Mouse (Mus musculus): ENCODE measurements around the gene Epor. TPM values are rescaled to one million over a fixed set of nuclear protein-coding genes. Genes with fewer than 3 reads are reported as not detected.

Gene Epor
- total and polyA plus RNA-seq, 3 experiments: 1.1 to 2.5 (median 1.4) TPM

- Histone ChIP-seq H3K27me3 (ENCODE audit: control insufficient read depth, insufficient read depth, low read length) (no peaks in the 10 kb centered on the region), H3K36me3 (ENCODE audit: control insufficient read depth, insufficient read depth, low read length) (no peaks in the 10 kb centered on the region), H3K4me3 (no peak overlapping the region), H3K9ac (ENCODE audit: low read depth, low read length) (no peak overlapping the region), H3K27ac (no peak overlapping the region), H3K79me2 (replicated peaks; ENCODE audit: control insufficient read depth, insufficient read depth, low read length) (no peaks in the 10 kb centered on the region), H3K4me1 (ENCODE audit: control insufficient read depth, insufficient read depth, low read length) (peaks cover 2% of the 10 kb centered on the region)
- TF ChIP-seq EP300 (IDR thresholded peaks at IDR 0.05; ENCODE audit: insufficient read depth, low read depth, low read length) (no peak), POLR2A (IDR thresholded peaks at IDR 0.05; ENCODE audit: insufficient read depth, low read depth, low read length) (no peak), CTCF (IDR thresholded peaks at IDR 0.05) (no peak)
- WGBS: 67% methylated on average over 12 of the region's 12 CpGs
- intact Hi-C loops (cut with DNase I): no loop called here
- no peak for DNase-seq
These were observed 30.7 kb downstream of the Epor start for GRCm38 (mm10) chr9:21932445-21933137.

GRCm38 (mm10) chr9:21932006-21932405 is 31.3 kb downstream of the Epor start:
- Histone ChIP-seq H3K36me3 (ENCODE audit: control insufficient read depth, insufficient read depth, low read length) (no peaks in the 10 kb centered on the region), H3K9ac (ENCODE audit: low read depth, low read length) (no peak overlapping the region), H3K79me2 (replicated peaks; ENCODE audit: control insufficient read depth, insufficient read depth, low read length) (no peaks in the 10 kb centered on the region), H3K4me3 (no peak overlapping the region), H3K27ac (no peak overlapping the region; the same call in 1 of the 2 replicates), H3K4me1 (ENCODE audit: control insufficient read depth, insufficient read depth, low read length) (peaks cover 2% of the 10 kb centered on the region), H3K27me3 (ENCODE audit: control insufficient read depth, insufficient read depth, low read length) (no peaks in the 10 kb centered on the region)
- WGBS: 51% methylated on average over 2 of the region's 2 CpGs
- intact Hi-C loops (cut with DNase I): no loop called here
- TF ChIP-seq POLR2A (IDR thresholded peaks at IDR 0.05; ENCODE audit: insufficient read depth, low read depth, low read length) (no peak), CTCF (IDR thresholded peaks at IDR 0.05) (no peak), EP300 (IDR thresholded peaks at IDR 0.05; ENCODE audit: insufficient read depth, low read depth, low read length) (no peak)
- no peak for DNase-seq

- peaks cover 12% of the 10 kb centered on the region for H3K4me1 ChIP-seq (ENCODE audit: control insufficient read depth, insufficient read depth, low read length)
- WGBS: 76% methylated on average over 3 of the region's 3 CpGs
- no peak overlapping the region for H3K4me3 ChIP-seq
- H3K27me3 ChIP-seq (ENCODE audit: control insufficient read depth, insufficient read depth, low read length): no peaks in the 10 kb centered on the region
- TF ChIP-seq POLR2A (IDR thresholded peaks at IDR 0.05; ENCODE audit: insufficient read depth, low read depth, low read length) (no peak), EP300 (IDR thresholded peaks at IDR 0.05; ENCODE audit: insufficient read depth, low read depth, low read length) (no peak), CTCF (IDR thresholded peaks at IDR 0.05) (no peak)
- intact Hi-C loops (cut with DNase I): no loop called here
- no peaks in the 10 kb centered on the region for H3K79me2 ChIP-seq (replicated peaks; ENCODE audit: control insufficient read depth, insufficient read depth, low read length)
- no peak overlapping the region for H3K9ac ChIP-seq (ENCODE audit: low read depth, low read length)
- no peak overlapping the region for H3K27ac ChIP-seq
- H3K36me3 ChIP-seq (ENCODE audit: control insufficient read depth, insufficient read depth, low read length): peaks cover 4% of the 10 kb centered on the region
- DNase-seq: no peak
These were observed 34.1 kb downstream of the Epor start for GRCm38 (mm10) chr9:21929208-21929607.

- Histone ChIP-seq H3K4me3 (peak within 1 kb of the TSS; percentile 68), H3K79me2 (replicated peaks; ENCODE audit: control insufficient read depth, insufficient read depth, low read length) (no peaks in the 10 kb centered on the region), H3K9ac (ENCODE audit: low read depth, low read length) (peak within 1 kb of the TSS; percentile 59), H3K27ac (peak within 1 kb of the TSS; percentile 83), H3K4me1 (ENCODE audit: control insufficient read depth, insufficient read depth, low read length) (peaks cover 21% of the 10 kb centered on the region), H3K27me3 (ENCODE audit: control insufficient read depth, insufficient read depth, low read length) (no peaks in the 10 kb centered on the region), H3K36me3 (ENCODE audit: control insufficient read depth, insufficient read depth, low read length) (peaks cover 8% of the 10 kb centered on the region)
- intact Hi-C loops (cut with DNase I): no loop called here
- peak; percentile 96 for TF ChIP-seq POLR2A (IDR thresholded peaks at IDR 0.05; ENCODE audit: insufficient read depth, low read depth, low read length)
- TF ChIP-seq CTCF (IDR thresholded peaks at IDR 0.05): no peak
- TF ChIP-seq EP300 (IDR thresholded peaks at IDR 0.05; ENCODE audit: insufficient read depth, low read depth, low read length): peak; percentile 86
- WGBS: under 1% methylated on average over 28 of the region's 28 CpGs
- peak; percentile 90 to 95 for DNase-seq
These were observed 36.0 kb downstream of the Epor start, which contains the start of the genes Ccdc159 and Tmem205 for GRCm38 (mm10) chr9:21927208-21927753. Ccdc159 (plus strand) TSS chr9:21927471. Tmem205 (minus strand) TSS chr9:21927556.

GRCm38 (mm10) chr9:21926784-21927183 is 36.5 kb downstream of the Epor start:
- no peak for TF ChIP-seq POLR2A (IDR thresholded peaks at IDR 0.05; ENCODE audit: insufficient read depth, low read depth, low read length)
- TF ChIP-seq EP300 (IDR thresholded peaks at IDR 0.05; ENCODE audit: insufficient read depth, low read depth, low read length): no peak
- TF ChIP-seq CTCF (IDR thresholded peaks at IDR 0.05): no peak
- WGBS: 1% methylated on average over 6 of the region's 6 CpGs
- no peak for DNase-seq
- Histone ChIP-seq H3K27ac (peak overlapping the region; percentile 83), H3K4me1 (ENCODE audit: control insufficient read depth, insufficient read depth, low read length) (peaks cover 21% of the 10 kb centered on the region), H3K79me2 (replicated peaks; ENCODE audit: control insufficient read depth, insufficient read depth, low read length) (no peaks in the 10 kb centered on the region), H3K27me3 (ENCODE audit: control insufficient read depth, insufficient read depth, low read length) (no peaks in the 10 kb centered on the region), H3K4me3 (peak overlapping the region; percentile 68), H3K9ac (ENCODE audit: low read depth, low read length) (peak overlapping the region; percentile 59), H3K36me3 (ENCODE audit: control insufficient read depth, insufficient read depth, low read length) (peaks cover 8% of the 10 kb centered on the region)
- intact Hi-C loops (cut with DNase I): no loop called here

- no peak overlapping the region for H3K9ac ChIP-seq (ENCODE audit: low read depth, low read length)
- peak overlapping the region; percentile 83 for H3K27ac ChIP-seq
- intact Hi-C loops (cut with DNase I): no loop called here
- TF ChIP-seq POLR2A (IDR thresholded peaks at IDR 0.05; ENCODE audit: insufficient read depth, low read depth, low read length) (no peak), CTCF (IDR thresholded peaks at IDR 0.05) (no peak), EP300 (IDR thresholded peaks at IDR 0.05; ENCODE audit: insufficient read depth, low read depth, low read length) (no peak)
- no peaks in the 10 kb centered on the region for H3K79me2 ChIP-seq (replicated peaks; ENCODE audit: control insufficient read depth, insufficient read depth, low read length)
- peaks cover 21% of the 10 kb centered on the region for H3K4me1 ChIP-seq (ENCODE audit: control insufficient read depth, insufficient read depth, low read length)
- H3K36me3 ChIP-seq (ENCODE audit: control insufficient read depth, insufficient read depth, low read length): peaks cover 8% of the 10 kb centered on the region
- no peaks in the 10 kb centered on the region for H3K27me3 ChIP-seq (ENCODE audit: control insufficient read depth, insufficient read depth, low read length)
- WGBS: 47% methylated on average over 6 of the region's 6 CpGs
- no peak overlapping the region for H3K4me3 ChIP-seq
- no peak for DNase-seq
These were observed 37.2 kb downstream of the Epor start for GRCm38 (mm10) chr9:21926155-21926554.
